Mouse (Mus musculus) stomach, embryonic 14.5 days (tissue): ENCODE results near the gene Tmigd3. TPM values are rescaled to one million over a fixed set of nuclear protein-coding genes. Genes with fewer than 3 reads are reported as not detected.
A peak's percentile ranks its signal among the peaks of the same experiment; 100 is the strongest.

ENCODE experiments used
- ATAC-seq: fragments of 200-750 bp; cut with Nextera tagmentation; 2 replicates; pipeline ENCODE4 v1.8.0; 2017; ENCODE audit warnings: low read depth, moderate TSS enrichment; ENCODE audit not compliant: insufficient number of reproducible peaks, insufficient read depth, low FRiP score
- H3K27ac ChIP-seq: fragments of 300-500 bp; sonication (generic); 2 replicates; pipeline ENCODE4 v1.5.1; 2014; ENCODE audit warnings: mild to moderate bottlenecking, low read length, moderate library complexity, mixed read lengths
- H3K27me3 ChIP-seq: fragments of 300-500 bp; sonication (generic); 2 replicates; pipeline ENCODE4 v1.6.1; 2014; ENCODE audit warnings: low read length, control low read depth, mixed read lengths; ENCODE audit not compliant: control insufficient read depth, insufficient read depth
- H3K36me3 ChIP-seq: fragments of 300-500 bp; sonication (generic); 2 replicates; pipeline ENCODE4 v1.6.1; 2014; ENCODE audit warnings: mild to moderate bottlenecking, control low read depth, low read length, moderate library complexity, mixed read lengths; ENCODE audit not compliant: control insufficient read depth, insufficient read depth
- H3K4me1 ChIP-seq: fragments of 300-500 bp; sonication (generic); 2 replicates; pipeline ENCODE4 v1.6.1; 2014; ENCODE audit warnings: low read length, control low read depth, mixed read lengths; ENCODE audit not compliant: control insufficient read depth, insufficient read depth
- H3K4me2 ChIP-seq: fragments of 300-500 bp; sonication (generic); replicated peaks from 2 replicates; pipeline ENCODE4 v1.6.1; 2014; ENCODE audit warnings: low read depth, low read length, control low read depth
- H3K4me3 ChIP-seq: fragments of 300-500 bp; sonication (generic); 2 replicates; pipeline ENCODE4 v1.5.1; 2014; ENCODE audit warnings: low read depth, low read length, control low read depth
- H3K9ac ChIP-seq: fragments of 300-500 bp; sonication (generic); replicated peaks from 2 replicates; pipeline ENCODE4 v1.6.1; 2014; ENCODE audit warnings: low read depth, mild to moderate bottlenecking, control low read depth, low read length, moderate library complexity, mixed read lengths
- H3K9me3 ChIP-seq: fragments of 300-500 bp; sonication (generic); 2 replicates; pipeline ENCODE4 v1.6.1; 2016; ENCODE audit warnings: low read depth, low read length, control low read depth; ENCODE audit not compliant: control insufficient read depth
- WGBS: fragments of 180-500 bp; shearing (Covaris S2); extraction: QIAGEN DNeasy Blood & Tissue Kit; methylation state at CpG from one replicate; pipeline ENCODE4 v1.1.7; 2014; 5-methylcytosine and 5-hydroxymethylcytosine counted together
- polyA plus RNA-seq: library from polyadenylated mRNA; unstranded; fragments of >200 nt; fragmentation: Nextera tagmentation; extraction: Ambion mirVana; gene quantifications from 2 replicates; pipeline ENCODE4 v1.2.1, GENCODE M21; 2014

The Tmigd3 gene
- polyA plus RNA-seq, 1 experiment from 2014 or later: not detected

GRCm38 (mm10) chr3:105933926-105934325, 63.2 kb downstream of the Tmigd3 start:
- ATAC-seq: no peak
- Histone ChIP-seq H3K36me3 (0 out of 2 replicates have a peak, but pooled peaks cover 5% of the 10 kb centered on the region), H3K27me3 (no peaks in the 10 kb centered on the region), H3K4me2 (no peak overlapping the region), H3K9ac (no peak overlapping the region), H3K27ac (no peak overlapping the region), H3K4me1 (no peaks in the 10 kb centered on the region), H3K9me3 (no peaks in the 10 kb centered on the region), H3K4me3 (no peak overlapping the region)
- 91% methylated on average over 6 of the region's 6 CpGs for WGBS

GRCm38 (mm10) chr3:105935033-105935432, 64.3 kb downstream of the Tmigd3 start:
- no peak overlapping the region for H3K4me3 ChIP-seq
- H3K9me3 ChIP-seq: no peaks in the 10 kb centered on the region
- H3K9ac ChIP-seq: no peak overlapping the region
- no peak for ATAC-seq
- 80% methylated on average over 5 of the region's 5 CpGs for WGBS
- H3K4me2 ChIP-seq: no peak overlapping the region
- no peak overlapping the region for H3K27ac ChIP-seq
- 0 out of 2 replicates have a peak, but pooled peaks cover 5% of the 10 kb centered on the region for H3K36me3 ChIP-seq
- H3K27me3 ChIP-seq: no peaks in the 10 kb centered on the region
- H3K4me1 ChIP-seq: no peaks in the 10 kb centered on the region

DNA sequence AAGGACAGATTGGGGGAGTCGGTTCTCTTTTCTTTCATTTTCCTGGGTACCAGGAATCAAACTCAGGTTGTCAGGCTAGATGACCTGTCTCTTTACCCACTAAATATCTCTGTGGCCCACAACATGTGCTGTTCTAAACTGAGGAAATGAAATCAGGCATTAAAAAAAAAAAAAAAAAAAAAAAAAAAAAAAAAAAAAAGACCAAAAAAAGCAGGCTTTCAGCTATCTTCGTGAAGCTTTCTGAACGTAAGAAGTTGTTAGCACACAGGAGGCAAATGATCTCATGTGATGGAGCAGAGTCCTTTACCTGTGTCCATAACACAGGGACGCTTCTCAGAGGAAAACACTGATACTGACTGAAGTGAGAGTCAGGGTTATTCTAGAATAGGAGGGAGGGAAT, 65.4 kb downstream of the Tmigd3 start:
- no peaks in the 10 kb centered on the region for H3K4me1 ChIP-seq
- H3K4me3 ChIP-seq: no peak overlapping the region
- H3K27ac ChIP-seq: no peak overlapping the region
- whole genome bisulfite sequencing: 89% methylated on average over 4 of the region's 4 CpGs
- no peak overlapping the region for H3K9ac ChIP-seq
- H3K36me3 ChIP-seq: peaks cover 10% of the 10 kb centered on the region
- ATAC-seq: no peak
- H3K27me3 ChIP-seq: no peaks in the 10 kb centered on the region
- H3K4me2 ChIP-seq: no peak overlapping the region
- H3K9me3 ChIP-seq: no peaks in the 10 kb centered on the region

DNA sequence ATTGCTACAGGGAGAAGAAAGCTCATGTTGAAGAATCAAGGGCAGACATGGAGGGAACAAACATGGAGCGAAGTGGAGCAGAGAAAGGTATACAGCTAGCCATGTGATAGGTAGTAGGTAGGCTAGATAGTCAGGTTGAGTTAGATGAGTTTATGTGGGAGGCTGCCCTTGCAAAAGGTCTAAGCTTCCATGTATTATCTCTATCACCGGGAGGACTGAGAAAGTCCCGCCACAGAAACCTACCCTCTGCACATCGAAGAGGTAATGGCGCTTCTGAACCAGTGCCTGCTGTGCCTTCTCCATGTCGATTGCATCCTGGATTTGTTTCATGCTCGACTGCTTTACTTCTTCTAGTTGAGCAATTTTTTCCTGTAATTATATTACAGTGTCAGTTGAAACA, 80.6 kb downstream of the Tmigd3 start:
- Histone ChIP-seq H3K27ac (no peak overlapping the region), H3K4me2 (no peak overlapping the region), H3K4me3 (no peak overlapping the region), H3K4me1 (no peaks in the 10 kb centered on the region), H3K27me3 (no peaks in the 10 kb centered on the region), H3K9ac (no peak overlapping the region), H3K9me3 (no peaks in the 10 kb centered on the region), H3K36me3 (peaks cover 70% of the 10 kb centered on the region)
- no peak for ATAC-seq
- 95% methylated on average over 7 of the region's 7 CpGs for WGBS

DNA sequence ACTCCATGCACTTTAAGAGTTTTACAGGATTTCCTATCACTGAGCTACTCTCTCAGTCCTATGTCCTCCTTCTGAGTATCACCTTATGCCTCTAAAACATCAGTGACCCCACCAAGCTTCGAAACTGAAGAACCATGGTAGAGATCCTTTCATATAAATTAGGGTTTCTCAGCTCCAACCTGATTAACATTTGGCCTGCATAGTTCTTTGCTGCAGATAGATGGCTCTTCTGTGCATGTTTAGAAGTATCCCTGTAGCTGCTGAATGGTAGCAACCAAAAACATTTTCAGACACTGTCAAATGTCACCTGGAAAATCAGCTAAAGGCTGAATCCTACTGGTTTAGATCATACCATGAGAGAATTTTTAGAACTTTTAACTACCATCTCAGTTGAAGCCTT, 86.5 kb downstream of the Tmigd3 start:
- peaks cover 36% of the 10 kb centered on the region for H3K36me3 ChIP-seq
- H3K9me3 ChIP-seq: no peaks in the 10 kb centered on the region
- H3K9ac ChIP-seq: no peak overlapping the region
- H3K4me3 ChIP-seq: no peak overlapping the region
- H3K27ac ChIP-seq: no peak overlapping the region
- 92% methylated on average over 1 of the region's 1 CpGs for WGBS
- H3K4me1 ChIP-seq: peaks cover 19% of the 10 kb centered on the region
- ATAC-seq: no peak
- H3K4me2 ChIP-seq: no peak overlapping the region
- no peaks in the 10 kb centered on the region for H3K27me3 ChIP-seq

GRCm38 (mm10) chr3:105958204-105958603, 87.5 kb downstream of the Tmigd3 start:
- 41% methylated on average over 5 of the region's 5 CpGs for WGBS

GRCm38 (mm10) chr3:105958974-105959580, 88.4 kb downstream of the Tmigd3 start, which contains the start of gene Wdr77:
Wdr77 (plus strand) TSS chr3:105959369.
- H3K4me1 ChIP-seq: peaks cover 19% of the 10 kb centered on the region
- peak; percentile 98 for ATAC-seq

More at GRCm38 (mm10) chr3:105958204-105958603, 87.5 kb downstream of the Tmigd3 start:
- H3K9ac ChIP-seq: peak overlapping the region; percentile 90
- H3K27me3 ChIP-seq: no peaks in the 10 kb centered on the region
- H3K9me3 ChIP-seq: no peaks in the 10 kb centered on the region
- H3K4me1 ChIP-seq: peaks cover 19% of the 10 kb centered on the region
- peak overlapping the region; percentile 88 for H3K4me3 ChIP-seq
- no peak for ATAC-seq
- peak overlapping the region; percentile 71 for H3K4me2 ChIP-seq
- no peak overlapping the region; the same call in 1 of the 2 replicates for H3K27ac ChIP-seq
- H3K36me3 ChIP-seq: peaks cover 34% of the 10 kb centered on the region

DNA sequence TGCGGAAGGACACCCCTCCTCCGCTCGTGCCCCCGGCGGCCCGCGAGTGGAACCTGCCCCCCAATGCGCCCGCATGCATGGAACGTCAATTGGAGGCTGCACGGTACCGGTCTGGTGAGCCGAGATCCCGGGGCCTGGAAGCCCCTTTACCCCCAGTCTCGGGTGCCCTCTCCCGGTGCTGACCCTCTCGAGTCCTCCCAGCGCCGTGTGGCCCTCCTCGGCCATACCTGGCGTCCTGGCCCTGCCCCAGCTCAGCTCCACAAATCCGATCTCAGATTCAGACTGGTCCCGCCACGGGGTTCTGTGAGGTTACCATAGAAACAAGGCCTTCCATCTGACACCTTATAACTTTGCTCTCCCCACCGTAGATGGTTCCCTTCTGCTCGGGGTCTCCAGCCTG, 88.9 kb downstream of the Tmigd3 start:
- peak overlapping the region; percentile 62; the same call in 1 of the 2 replicates for H3K27ac ChIP-seq
- peak; percentile 71 for ATAC-seq
- under 1% methylated on average over 26 of the region's 26 CpGs for WGBS

More at GRCm38 (mm10) chr3:105958974-105959580, 88.4 kb downstream of the Tmigd3 start, which contains the start of gene Wdr77:
- H3K4me2 ChIP-seq: peak within 1 kb of the TSS; percentile 91
- no peaks in the 10 kb centered on the region for H3K9me3 ChIP-seq
- peak within 1 kb of the TSS; percentile 88 for H3K4me3 ChIP-seq
- peak within 1 kb of the TSS; percentile 77; the same call in 1 of the 2 replicates for H3K27ac ChIP-seq
- no peaks in the 10 kb centered on the region for H3K27me3 ChIP-seq
- H3K36me3 ChIP-seq: peaks cover 36% of the 10 kb centered on the region
- peak within 1 kb of the TSS; percentile 93 for H3K9ac ChIP-seq
- under 1% methylated on average over 52 of the region's 52 CpGs for WGBS

More for the DNA sequence above, 88.9 kb downstream of the Tmigd3 start:
- Histone ChIP-seq H3K9me3 (no peaks in the 10 kb centered on the region), H3K36me3 (peaks cover 38% of the 10 kb centered on the region), H3K4me2 (peak overlapping the region; percentile 91), H3K27me3 (no peaks in the 10 kb centered on the region), H3K4me3 (peak overlapping the region; percentile 88), H3K4me1 (peaks cover 19% of the 10 kb centered on the region), H3K9ac (peak overlapping the region; percentile 93)
